Mouse (Mus musculus): ENCODE measurements around the gene Eef1akmt2. TPM values are rescaled to one million over a fixed set of nuclear protein-coding genes. Genes with fewer than 3 reads are reported as not detected.

Eef1akmt2 gene
- polyA plus RNA-seq, 1 experiment from 2014 or later, result 97.0 TPM

DNA sequence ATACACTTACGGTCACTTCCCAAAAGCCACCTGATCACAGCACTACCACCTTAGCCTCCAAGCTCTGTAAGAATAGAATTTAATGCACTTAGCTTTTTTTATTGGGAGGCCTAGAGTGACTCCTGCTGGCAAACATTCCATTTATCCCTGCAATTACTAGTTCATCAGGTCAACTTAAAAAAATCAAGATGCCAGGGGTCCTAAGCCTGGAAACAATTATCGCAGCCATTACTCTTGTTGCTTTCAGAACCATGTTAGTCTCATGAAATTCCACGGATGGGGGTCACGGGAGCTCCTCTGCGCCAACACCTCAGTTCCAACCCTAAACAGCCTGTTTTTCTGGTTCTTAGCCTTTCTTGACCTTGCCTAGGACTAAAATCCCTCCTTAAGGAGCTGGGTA, 37.4 kb downstream of the Eef1akmt2 start:
- ATAC-seq, result no peak
- H3K27me3 ChIP-seq (replicated peaks; ENCODE audit: control insufficient read depth, insufficient read depth, low read length), result no peaks in the 10 kb centered on the region
- no peaks in the 10 kb centered on the region for H3K9me3 ChIP-seq (ENCODE audit: control insufficient read depth, low read length)
- no peaks in the 10 kb centered on the region for H3K36me3 ChIP-seq (ENCODE audit: control insufficient read depth, insufficient read depth)
- H3K4me3 ChIP-seq (replicated peaks; ENCODE audit: low read length), result no peak overlapping the region
- WGBS, result 76% methylated on average over 5 of the region's 5 CpGs
- H3K4me1 ChIP-seq (replicated peaks; ENCODE audit: control insufficient read depth, insufficient read depth, low read length), result peaks cover 27% of the 10 kb centered on the region
- H3K4me2 ChIP-seq (ENCODE audit: low read length), result no peak overlapping the region
- H3K27ac ChIP-seq (ENCODE audit: low read length), result no peak overlapping the region
- no peak overlapping the region for H3K9ac ChIP-seq (replicated peaks; ENCODE audit: low read depth, low read length)

DNA sequence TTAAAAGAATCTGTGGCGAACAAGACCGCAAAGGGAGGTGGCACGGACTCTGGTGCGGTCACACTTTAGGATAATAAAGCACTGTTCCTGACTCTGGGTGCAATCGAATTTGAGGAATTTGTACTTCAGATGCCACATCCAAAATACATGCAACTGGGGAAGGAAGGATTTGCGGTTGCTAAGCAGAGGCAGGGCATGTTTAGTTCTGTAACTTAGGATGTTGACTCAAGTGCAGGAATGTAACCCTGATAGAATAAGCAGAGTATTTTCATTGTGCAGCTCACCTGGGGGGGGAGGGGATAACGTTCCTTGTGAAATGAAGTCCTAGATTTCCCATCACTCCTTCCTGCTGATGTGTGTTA, 38.4 kb downstream of the Eef1akmt2 start:
- Histone ChIP-seq H3K4me2 (ENCODE audit: low read length) (peak overlapping the region; percentile 85), H3K9ac (replicated peaks; ENCODE audit: low read depth, low read length) (peak overlapping the region; percentile 90), H3K36me3 (ENCODE audit: control insufficient read depth, insufficient read depth) (no peaks in the 10 kb centered on the region), H3K27ac (ENCODE audit: low read length) (peak overlapping the region; percentile 90), H3K27me3 (replicated peaks; ENCODE audit: control insufficient read depth, insufficient read depth, low read length) (no peaks in the 10 kb centered on the region), H3K9me3 (ENCODE audit: control insufficient read depth, low read length) (no peaks in the 10 kb centered on the region), H3K4me1 (replicated peaks; ENCODE audit: control insufficient read depth, insufficient read depth, low read length) (peaks cover 37% of the 10 kb centered on the region), H3K4me3 (replicated peaks; ENCODE audit: low read length) (peak overlapping the region; percentile 82)
- 2% methylated on average over 7 of the region's 7 CpGs for WGBS
- no peak for ATAC-seq

DNA sequence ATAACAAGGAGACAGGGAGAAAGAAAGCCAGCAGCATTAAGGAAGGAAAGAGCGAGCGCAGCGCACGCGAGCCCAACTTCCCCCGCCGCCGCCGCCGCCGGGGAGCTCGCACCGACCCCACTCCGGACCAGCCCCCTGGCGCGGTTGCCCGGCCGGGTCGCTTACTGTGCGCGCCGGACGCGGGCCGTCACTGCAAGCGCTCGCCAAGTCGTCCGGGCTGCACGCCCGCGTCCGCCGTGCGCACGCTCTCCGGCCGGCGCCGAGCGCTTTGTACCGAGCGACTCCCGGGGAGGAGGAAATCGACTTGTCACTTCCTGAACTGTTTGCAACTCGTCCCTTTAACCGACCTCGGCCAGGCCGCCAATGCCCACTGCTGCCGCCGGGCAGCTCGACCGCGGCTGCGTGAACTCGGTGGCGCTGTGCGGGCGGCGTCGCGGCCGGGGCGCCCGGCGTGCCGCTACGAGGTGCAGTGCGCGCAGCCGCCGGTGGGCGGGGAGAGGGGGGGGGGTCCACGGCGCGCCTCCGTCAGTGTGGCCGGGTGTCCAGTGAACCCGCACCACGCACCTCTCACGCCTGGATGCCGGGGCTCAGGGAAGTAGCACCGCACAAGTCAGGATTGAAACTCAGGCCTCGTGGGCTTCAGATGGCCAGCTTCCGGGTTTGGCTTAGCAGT, 38.9 kb downstream of the Eef1akmt2 start, which contains the start of gene Fam53b:
TSS of gene Fam53b (minus strand) at position 471 of the 673 bp plus-strand sequence.
- peak; percentile 49 for ATAC-seq
- under 1% methylated on average over 83 of the region's 85 CpGs for WGBS
- Histone ChIP-seq H3K4me2 (ENCODE audit: low read length) (peak within 1 kb of the TSS; percentile 85), H3K9ac (replicated peaks; ENCODE audit: low read depth, low read length) (peak within 1 kb of the TSS; percentile 90), H3K27ac (ENCODE audit: low read length) (peak within 1 kb of the TSS; percentile 90), H3K36me3 (ENCODE audit: control insufficient read depth, insufficient read depth) (no peaks in the 10 kb centered on the region), H3K4me3 (replicated peaks; ENCODE audit: low read length) (peak within 1 kb of the TSS; percentile 82), H3K4me1 (replicated peaks; ENCODE audit: control insufficient read depth, insufficient read depth, low read length) (peaks cover 42% of the 10 kb centered on the region), H3K27me3 (replicated peaks; ENCODE audit: control insufficient read depth, insufficient read depth, low read length) (no peaks in the 10 kb centered on the region), H3K9me3 (ENCODE audit: control insufficient read depth, low read length) (no peaks in the 10 kb centered on the region)

DNA sequence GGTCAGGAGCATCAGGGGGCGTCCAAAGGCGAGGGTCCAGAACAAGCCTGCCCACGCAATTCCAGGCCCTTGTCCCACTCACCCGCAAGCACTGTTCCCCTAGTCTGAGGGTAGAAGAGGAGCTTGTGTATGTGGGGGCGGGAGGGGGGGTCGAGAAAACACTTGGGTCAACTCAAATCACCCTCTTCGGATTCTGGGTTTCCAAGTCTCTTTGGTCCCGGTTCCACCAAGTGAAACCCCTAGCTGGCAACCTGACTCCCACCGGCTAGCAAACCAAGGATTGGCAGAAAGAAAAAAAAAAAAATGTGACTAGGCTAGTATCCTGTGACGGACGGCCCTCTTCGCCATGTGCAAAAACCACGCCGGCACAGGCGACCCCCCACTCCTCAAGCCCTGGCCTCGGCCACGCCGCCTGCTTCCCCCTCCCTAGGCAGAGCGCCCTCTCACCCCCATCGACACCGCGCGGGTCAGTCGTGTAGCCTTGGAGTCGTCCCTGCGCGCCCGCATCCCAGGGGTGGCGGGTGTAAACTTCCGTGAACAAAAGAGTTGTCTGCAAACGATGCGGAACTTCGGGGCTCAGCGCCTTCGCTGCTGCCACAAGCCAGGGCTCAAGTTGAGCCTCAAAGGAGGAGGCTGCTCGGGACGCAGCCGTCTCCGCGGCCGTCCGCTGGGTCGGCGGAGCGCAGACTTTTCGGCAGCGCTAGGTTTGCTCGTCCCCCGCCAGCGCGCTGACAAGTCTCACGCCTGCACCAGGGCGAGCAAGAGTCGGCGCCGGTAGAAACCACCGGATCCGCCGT, 39.7 kb downstream of the Eef1akmt2 start:
- peak overlapping the region; percentile 82 for H3K4me3 ChIP-seq (replicated peaks; ENCODE audit: low read length)
- no peaks in the 10 kb centered on the region for H3K36me3 ChIP-seq (ENCODE audit: control insufficient read depth, insufficient read depth)
- H3K27ac ChIP-seq (ENCODE audit: low read length), result peak overlapping the region; percentile 90
- H3K4me1 ChIP-seq (replicated peaks; ENCODE audit: control insufficient read depth, insufficient read depth, low read length), result peaks cover 49% of the 10 kb centered on the region
- H3K4me2 ChIP-seq (ENCODE audit: low read length), result peak overlapping the region; percentile 85
- peak overlapping the region; percentile 90 for H3K9ac ChIP-seq (replicated peaks; ENCODE audit: low read depth, low read length)
- H3K9me3 ChIP-seq (ENCODE audit: control insufficient read depth, low read length), result no peaks in the 10 kb centered on the region
- no peaks in the 10 kb centered on the region for H3K27me3 ChIP-seq (replicated peaks; ENCODE audit: control insufficient read depth, insufficient read depth, low read length)
- under 1% methylated on average over 59 of the region's 59 CpGs for WGBS
- peak; percentile 18 for ATAC-seq

DNA sequence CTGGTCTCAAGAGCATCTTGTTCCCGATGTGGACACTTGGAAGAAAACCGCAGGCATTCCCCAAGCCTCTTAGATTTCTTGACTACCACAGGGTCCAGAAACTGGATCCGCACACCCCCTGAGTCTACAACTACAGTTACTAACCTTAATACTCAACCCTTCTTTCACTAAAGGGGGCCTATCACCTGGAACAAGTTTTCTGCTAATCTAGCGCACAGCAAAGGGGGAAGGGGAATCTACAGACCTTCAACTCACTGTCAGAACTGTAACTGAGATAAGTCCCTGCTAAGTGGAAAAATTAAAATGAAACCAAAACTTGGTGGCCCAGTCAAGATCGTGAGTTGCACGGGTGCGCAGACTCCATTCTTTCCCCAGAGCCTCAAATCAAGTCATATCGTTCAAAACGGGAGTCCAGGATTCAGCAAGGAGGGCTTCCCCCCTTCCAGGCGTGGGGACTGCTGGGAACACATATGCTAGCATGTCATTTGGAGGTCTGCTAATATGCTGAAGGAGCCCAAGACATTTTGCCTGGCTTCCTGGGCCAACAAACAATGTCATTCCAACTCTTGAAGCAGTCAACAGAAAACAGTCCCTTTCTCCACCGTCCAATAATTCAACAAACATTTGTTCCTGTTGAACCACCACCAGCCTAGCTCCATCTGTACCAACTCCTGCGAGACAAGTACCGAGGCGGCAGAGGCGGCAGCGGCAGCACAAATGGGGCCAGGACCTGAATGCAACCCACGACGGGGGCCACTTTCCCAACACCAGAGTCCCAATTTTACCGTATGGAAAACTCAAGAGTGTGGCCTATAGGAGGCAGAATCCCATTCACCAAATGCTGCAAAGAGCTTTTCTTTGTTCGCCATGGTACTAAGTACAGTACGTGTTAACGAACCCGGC, 40.5 kb downstream of the Eef1akmt2 start:
- H3K9ac ChIP-seq (replicated peaks; ENCODE audit: low read depth, low read length), result peak overlapping the region; percentile 90
- H3K36me3 ChIP-seq (ENCODE audit: control insufficient read depth, insufficient read depth), result no peaks in the 10 kb centered on the region
- peak overlapping the region; percentile 85 for H3K4me2 ChIP-seq (ENCODE audit: low read length)
- WGBS, result 9% methylated on average over 23 of the region's 23 CpGs
- H3K27me3 ChIP-seq (replicated peaks; ENCODE audit: control insufficient read depth, insufficient read depth, low read length), result no peaks in the 10 kb centered on the region
- H3K4me1 ChIP-seq (replicated peaks; ENCODE audit: control insufficient read depth, insufficient read depth, low read length), result peaks cover 58% of the 10 kb centered on the region
- H3K9me3 ChIP-seq (ENCODE audit: control insufficient read depth, low read length), result no peaks in the 10 kb centered on the region
- no peak for ATAC-seq
- H3K4me3 ChIP-seq (replicated peaks; ENCODE audit: low read length), result peak overlapping the region; percentile 82
- H3K27ac ChIP-seq (ENCODE audit: low read length), result peak overlapping the region; percentile 90

DNA sequence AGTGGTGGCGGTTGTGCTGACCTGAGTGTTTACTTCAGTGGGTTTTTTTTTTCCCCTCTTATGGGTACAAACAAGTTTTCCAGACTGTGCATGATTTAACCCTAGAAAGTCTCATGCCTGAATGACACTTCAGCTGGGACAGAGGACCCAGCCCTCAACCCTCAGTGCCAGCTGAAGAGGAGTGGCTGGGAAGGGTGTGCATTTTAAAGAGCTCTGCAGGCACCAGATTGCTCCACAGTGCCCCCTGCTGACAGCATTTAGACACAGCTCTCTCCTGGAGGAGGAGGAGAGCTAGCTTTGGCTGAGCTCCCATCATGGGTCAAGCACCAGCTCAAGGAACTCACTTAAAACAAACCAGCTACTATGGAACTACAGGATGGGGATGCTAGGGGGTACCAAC, 41.6 kb downstream of the Eef1akmt2 start:
- Histone ChIP-seq H3K27ac (ENCODE audit: low read length) (peak overlapping the region; percentile 71), H3K27me3 (replicated peaks; ENCODE audit: control insufficient read depth, insufficient read depth, low read length) (no peaks in the 10 kb centered on the region), H3K9me3 (ENCODE audit: control insufficient read depth, low read length) (no peaks in the 10 kb centered on the region), H3K36me3 (ENCODE audit: control insufficient read depth, insufficient read depth) (no peaks in the 10 kb centered on the region), H3K4me1 (replicated peaks; ENCODE audit: control insufficient read depth, insufficient read depth, low read length) (peaks cover 69% of the 10 kb centered on the region), H3K4me3 (replicated peaks; ENCODE audit: low read length) (no peak overlapping the region; the same call in 1 of the 2 replicates), H3K9ac (replicated peaks; ENCODE audit: low read depth, low read length) (no peak overlapping the region), H3K4me2 (ENCODE audit: low read length) (peak overlapping the region; percentile 85)
- 23% methylated on average over 1 of the region's 1 CpGs for WGBS
- ATAC-seq, result peak; percentile 24

DNA sequence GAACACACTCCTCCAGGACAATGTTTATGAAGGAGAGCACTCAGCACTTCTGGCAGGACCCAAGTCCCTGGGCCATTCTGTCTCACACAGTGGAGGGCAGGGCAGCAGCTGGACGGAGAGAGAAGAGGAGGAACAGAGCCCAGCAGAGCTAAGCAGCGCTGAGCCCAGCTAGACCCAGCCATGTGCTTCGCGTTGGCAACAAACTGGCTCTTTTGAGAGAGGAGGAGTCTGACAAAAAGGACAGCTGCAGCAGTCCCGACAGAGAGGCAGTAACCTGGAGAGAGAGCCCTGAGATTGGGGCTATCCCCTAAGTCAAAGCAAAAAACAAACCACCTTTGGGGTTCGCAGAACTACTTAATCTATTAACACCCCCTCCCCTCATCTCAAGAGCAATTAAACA, 42.1 kb downstream of the Eef1akmt2 start:
- Histone ChIP-seq H3K4me1 (replicated peaks; ENCODE audit: control insufficient read depth, insufficient read depth, low read length) (peaks cover 74% of the 10 kb centered on the region), H3K27ac (ENCODE audit: low read length) (peak overlapping the region; percentile 71), H3K36me3 (ENCODE audit: control insufficient read depth, insufficient read depth) (no peaks in the 10 kb centered on the region), H3K27me3 (replicated peaks; ENCODE audit: control insufficient read depth, insufficient read depth, low read length) (no peaks in the 10 kb centered on the region), H3K9ac (replicated peaks; ENCODE audit: low read depth, low read length) (peak overlapping the region; percentile 24; the same call in 1 of the 2 replicates), H3K4me3 (replicated peaks; ENCODE audit: low read length) (no peak overlapping the region), H3K9me3 (ENCODE audit: control insufficient read depth, low read length) (no peaks in the 10 kb centered on the region), H3K4me2 (ENCODE audit: low read length) (peak overlapping the region; percentile 29)
- peak; percentile 34 for ATAC-seq
- 12% methylated on average over 6 of the region's 6 CpGs for WGBS

DNA sequence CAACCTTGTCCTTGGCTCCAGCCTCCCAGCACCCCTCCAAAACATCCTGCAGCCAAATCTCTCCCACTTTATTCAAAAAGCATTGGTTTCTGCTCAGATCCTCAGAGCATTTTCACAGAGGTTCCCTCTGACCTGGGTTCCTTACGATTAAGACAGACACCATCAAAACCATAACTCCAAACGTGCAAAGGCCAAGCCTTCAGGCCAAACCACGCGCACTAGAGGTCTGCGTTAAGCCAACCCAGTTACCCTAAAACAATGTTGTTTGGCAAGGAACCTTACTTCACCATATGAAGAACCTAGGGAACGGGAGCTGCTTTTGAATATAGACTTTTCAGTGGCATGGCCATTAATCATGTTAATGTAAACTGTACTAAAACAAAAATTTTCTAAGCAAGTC, 42.8 kb downstream of the Eef1akmt2 start:
- 15% methylated on average over 6 of the region's 6 CpGs for WGBS
- H3K27ac ChIP-seq (ENCODE audit: low read length), result peak overlapping the region; percentile 71
- no peak overlapping the region for H3K4me3 ChIP-seq (replicated peaks; ENCODE audit: low read length)
- H3K9ac ChIP-seq (replicated peaks; ENCODE audit: low read depth, low read length), result 0 out of 2 replicates have a peak overlapping the region, but pooled peaks have one; percentile 5
- no peaks in the 10 kb centered on the region for H3K9me3 ChIP-seq (ENCODE audit: control insufficient read depth, low read length)
- no peaks in the 10 kb centered on the region for H3K27me3 ChIP-seq (replicated peaks; ENCODE audit: control insufficient read depth, insufficient read depth, low read length)
- H3K4me2 ChIP-seq (ENCODE audit: low read length), result peak overlapping the region; percentile 40
- ATAC-seq, result no peak
- H3K4me1 ChIP-seq (replicated peaks; ENCODE audit: control insufficient read depth, insufficient read depth, low read length), result peaks cover 74% of the 10 kb centered on the region
- H3K36me3 ChIP-seq (ENCODE audit: control insufficient read depth, insufficient read depth), result no peaks in the 10 kb centered on the region

Measured in forebrain, embryonic 16.5 days (tissue).